Mouse (Mus musculus): ENCODE measurements around the gene Slc27a2. TPM values are rescaled to one million over a fixed set of nuclear protein-coding genes. Genes with fewer than 3 reads are reported as not detected.
A peak's percentile ranks its signal among the peaks of the same experiment; 100 is the strongest.

Slc27a2 gene
- polyA plus RNA-seq, 1 experiment from 2014 or later, result 1.3 TPM

- no peak overlapping the region for H3K4me3 ChIP-seq
- 0 out of 2 replicates have a peak, but pooled peaks cover 4% of the 10 kb centered on the region for H3K4me1 ChIP-seq
- no peak overlapping the region for H3K27ac ChIP-seq
- no peak overlapping the region for H3K9ac ChIP-seq
- H3K4me2 ChIP-seq, result no peak overlapping the region
- no peaks in the 10 kb centered on the region for H3K36me3 ChIP-seq
- no peaks in the 10 kb centered on the region for H3K9me3 ChIP-seq
- no peaks in the 10 kb centered on the region for H3K27me3 ChIP-seq
- ATAC-seq (ENCODE audit: borderline replicate concordance, extremely low read depth, low FRiP score, low TSS enrichment), result 0 out of 2 replicates have a peak, but pooled peaks have one; percentile 31
- WGBS, result 45% methylated on average over 17 of the region's 17 CpGs
Measured at GRCm38 (mm10) chr2:126563411-126564105, 11.4 kb downstream of the Slc27a2 start.

- Histone ChIP-seq H3K9me3 (peaks cover 7% of the 10 kb centered on the region; the same call in 1 of the 2 replicates), H3K27me3 (no peaks in the 10 kb centered on the region), H3K9ac (no peak overlapping the region), H3K4me2 (no peak overlapping the region), H3K4me3 (no peak overlapping the region), H3K4me1 (no peaks in the 10 kb centered on the region), H3K36me3 (no peaks in the 10 kb centered on the region), H3K27ac (no peak overlapping the region)
- no peak for ATAC-seq (ENCODE audit: borderline replicate concordance, extremely low read depth, low FRiP score, low TSS enrichment)
- WGBS, result 64% methylated on average over 1 of the region's 1 CpGs
Measured at GRCm38 (mm10) chr2:126572163-126572562, 20.0 kb downstream of the Slc27a2 start.

GRCm38 (mm10) chr2:126572747-126573146 lies 20.5 kb downstream of the Slc27a2 start:
- Histone ChIP-seq H3K4me3 (no peak overlapping the region), H3K27me3 (no peaks in the 10 kb centered on the region), H3K36me3 (no peaks in the 10 kb centered on the region), H3K4me2 (no peak overlapping the region), H3K9me3 (peaks cover 7% of the 10 kb centered on the region; the same call in 1 of the 2 replicates), H3K27ac (no peak overlapping the region), H3K4me1 (no peaks in the 10 kb centered on the region), H3K9ac (no peak overlapping the region)
- no peak for ATAC-seq (ENCODE audit: borderline replicate concordance, extremely low read depth, low FRiP score, low TSS enrichment)
- WGBS, result 59% methylated on average over 4 of the region's 4 CpGs

- peaks cover 7% of the 10 kb centered on the region; the same call in 1 of the 2 replicates for H3K9me3 ChIP-seq
- no peak overlapping the region for H3K9ac ChIP-seq
- no peaks in the 10 kb centered on the region for H3K36me3 ChIP-seq
- H3K27ac ChIP-seq, result no peak overlapping the region
- no peaks in the 10 kb centered on the region for H3K4me1 ChIP-seq
- H3K4me3 ChIP-seq, result no peak overlapping the region
- no peaks in the 10 kb centered on the region for H3K27me3 ChIP-seq
- no peak overlapping the region for H3K4me2 ChIP-seq
- 74% methylated on average over 11 of the region's 11 CpGs for WGBS
- ATAC-seq (ENCODE audit: borderline replicate concordance, extremely low read depth, low FRiP score, low TSS enrichment), result no peak
Measured at GRCm38 (mm10) chr2:126575391-126576176, 23.4 kb downstream of the Slc27a2 start.

- Histone ChIP-seq H3K9ac (no peak overlapping the region), H3K9me3 (no peaks in the 10 kb centered on the region), H3K27me3 (no peaks in the 10 kb centered on the region), H3K4me2 (no peak overlapping the region), H3K4me3 (no peak overlapping the region), H3K27ac (no peak overlapping the region), H3K4me1 (no peaks in the 10 kb centered on the region), H3K36me3 (no peaks in the 10 kb centered on the region)
- 79% methylated on average over 5 of the region's 5 CpGs for WGBS
- ATAC-seq (ENCODE audit: borderline replicate concordance, extremely low read depth, low FRiP score, low TSS enrichment), result no peak
Measured at GRCm38 (mm10) chr2:126577362-126577761, 25.2 kb downstream of the Slc27a2 start.

- no peaks in the 10 kb centered on the region for H3K27me3 ChIP-seq
- H3K4me2 ChIP-seq, result no peak overlapping the region
- ATAC-seq (ENCODE audit: borderline replicate concordance, extremely low read depth, low FRiP score, low TSS enrichment), result no peak
- no peak overlapping the region for H3K4me3 ChIP-seq
- WGBS, result 80% methylated on average over 1 of the region's 1 CpGs
- H3K36me3 ChIP-seq, result no peaks in the 10 kb centered on the region
- no peak overlapping the region for H3K9ac ChIP-seq
- no peaks in the 10 kb centered on the region for H3K9me3 ChIP-seq
- H3K27ac ChIP-seq, result no peak overlapping the region
- no peaks in the 10 kb centered on the region for H3K4me1 ChIP-seq
Measured at GRCm38 (mm10) chr2:126579282-126579681, 27.1 kb downstream of the Slc27a2 start.

- WGBS, result 67% methylated on average over 6 of the region's 6 CpGs
- no peaks in the 10 kb centered on the region for H3K9me3 ChIP-seq
- no peak overlapping the region for H3K4me2 ChIP-seq
- no peak overlapping the region for H3K27ac ChIP-seq
- H3K4me3 ChIP-seq, result no peak overlapping the region
- H3K36me3 ChIP-seq, result no peaks in the 10 kb centered on the region
- H3K27me3 ChIP-seq, result no peaks in the 10 kb centered on the region
- ATAC-seq (ENCODE audit: borderline replicate concordance, extremely low read depth, low FRiP score, low TSS enrichment), result no peak
- H3K4me1 ChIP-seq, result no peaks in the 10 kb centered on the region
- H3K9ac ChIP-seq, result no peak overlapping the region
Measured at GRCm38 (mm10) chr2:126583960-126584359, 31.8 kb downstream of the Slc27a2 start.

DNA sequence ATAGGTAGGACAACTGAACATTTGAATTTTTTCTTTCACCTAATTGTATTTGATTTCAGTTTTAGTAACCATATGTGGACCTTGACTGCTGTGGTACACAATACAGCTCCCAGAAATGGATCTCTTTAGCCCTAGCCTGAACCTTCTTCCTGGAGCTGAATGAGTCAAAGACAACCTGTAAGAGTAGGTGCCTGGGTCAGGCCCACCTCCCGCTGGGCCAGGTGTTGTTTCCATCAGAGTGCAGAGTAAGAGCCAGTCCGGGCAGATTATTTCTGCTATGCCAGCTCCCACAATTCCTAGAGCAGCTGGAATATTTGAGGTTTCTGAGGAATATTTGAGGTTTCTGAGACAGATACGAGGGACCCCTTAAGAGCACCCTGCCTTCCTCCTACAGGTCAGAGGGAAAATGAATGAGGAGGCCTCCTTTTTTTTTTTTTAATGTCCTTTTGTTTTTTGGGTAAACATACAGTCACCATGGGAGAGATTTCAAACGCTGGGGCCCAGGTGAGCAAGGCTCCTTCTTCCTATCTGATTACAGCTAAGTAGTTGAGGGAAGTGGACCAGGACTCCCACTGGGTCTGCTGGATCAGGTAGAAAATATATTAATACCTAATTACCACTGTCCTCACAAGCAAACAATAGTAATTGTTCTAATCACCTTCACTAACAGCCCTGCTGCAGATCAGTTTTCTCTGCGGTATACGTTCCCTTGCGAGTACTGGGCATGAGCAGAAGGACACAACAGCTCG lies 32.6 kb downstream of the Slc27a2 start:
- Histone ChIP-seq H3K27me3 (no peaks in the 10 kb centered on the region), H3K27ac (no peak overlapping the region), H3K9me3 (no peaks in the 10 kb centered on the region), H3K4me2 (no peak overlapping the region), H3K9ac (no peak overlapping the region), H3K4me3 (no peak overlapping the region), H3K4me1 (no peaks in the 10 kb centered on the region), H3K36me3 (no peaks in the 10 kb centered on the region)
- WGBS, result 75% methylated on average over 8 of the region's 8 CpGs
- no peak for ATAC-seq (ENCODE audit: borderline replicate concordance, extremely low read depth, low FRiP score, low TSS enrichment)

DNA sequence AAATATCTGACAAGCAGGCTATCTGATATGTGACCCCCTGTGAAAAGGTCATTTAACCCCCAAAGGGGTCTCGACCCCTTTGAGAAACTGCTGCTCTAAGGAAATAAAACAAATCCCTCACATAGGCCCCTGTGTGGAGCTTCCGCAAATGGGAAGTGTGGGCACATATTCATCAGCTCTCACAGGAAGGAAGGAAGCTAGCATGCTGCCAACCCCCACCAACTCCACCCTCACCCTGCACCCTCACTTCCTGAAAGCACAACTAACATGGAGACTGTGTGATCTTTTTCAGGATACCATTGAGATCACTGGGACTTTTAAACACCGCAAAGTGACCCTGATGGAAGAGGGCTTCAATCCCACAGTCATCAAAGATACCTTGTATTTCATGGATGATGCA lies 35.3 kb downstream of the Slc27a2 start:
- H3K27ac ChIP-seq, result no peak overlapping the region
- H3K4me3 ChIP-seq, result no peak overlapping the region
- no peak overlapping the region for H3K4me2 ChIP-seq
- 77% methylated on average over 3 of the region's 3 CpGs for WGBS
- no peaks in the 10 kb centered on the region for H3K9me3 ChIP-seq
- no peaks in the 10 kb centered on the region for H3K27me3 ChIP-seq
- H3K9ac ChIP-seq, result no peak overlapping the region
- H3K36me3 ChIP-seq, result no peaks in the 10 kb centered on the region
- no peaks in the 10 kb centered on the region for H3K4me1 ChIP-seq
- no peak for ATAC-seq (ENCODE audit: borderline replicate concordance, extremely low read depth, low FRiP score, low TSS enrichment)

DNA sequence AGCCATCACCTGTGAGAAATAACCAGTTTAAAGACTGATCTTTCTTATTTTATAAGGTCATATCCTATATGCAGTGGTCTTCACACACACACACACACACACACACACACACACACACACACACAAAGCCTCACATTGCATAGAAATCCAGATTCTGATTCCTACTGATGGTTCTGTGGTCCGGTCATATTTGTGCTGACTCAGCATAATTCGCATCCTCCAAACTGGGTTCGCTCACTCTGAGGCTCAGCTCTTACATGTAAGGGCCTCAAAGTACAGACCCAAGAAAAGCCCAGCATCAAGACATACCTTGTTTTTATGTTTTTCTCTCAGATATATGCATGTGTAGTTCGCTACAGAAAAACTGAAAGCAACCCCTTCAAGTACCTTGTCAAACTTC lies 39.1 kb downstream of the Slc27a2 start:
- no peak for ATAC-seq (ENCODE audit: borderline replicate concordance, extremely low read depth, low FRiP score, low TSS enrichment)
- 88% methylated on average over 4 of the region's 4 CpGs for WGBS

GRCm38 (mm10) chr2:126593831-126594610 lies 41.8 kb downstream of the Slc27a2 start:
- H3K36me3 ChIP-seq, result no peaks in the 10 kb centered on the region
- ATAC-seq (ENCODE audit: borderline replicate concordance, extremely low read depth, low FRiP score, low TSS enrichment), result no peak
- H3K4me3 ChIP-seq, result peak overlapping the region; percentile 32
- WGBS, result 26% methylated on average over 26 of the region's 26 CpGs
- no peaks in the 10 kb centered on the region for H3K9me3 ChIP-seq
- no peaks in the 10 kb centered on the region for H3K4me1 ChIP-seq
- peak overlapping the region; percentile 43 for H3K9ac ChIP-seq
- no peaks in the 10 kb centered on the region for H3K27me3 ChIP-seq
- H3K4me2 ChIP-seq, result peak overlapping the region; percentile 70
- H3K27ac ChIP-seq, result no peak overlapping the region

More for the DNA sequence above, 39.1 kb downstream of the Slc27a2 start:
- Histone ChIP-seq H3K27me3 (no peaks in the 10 kb centered on the region), H3K4me2 (no peak overlapping the region), H3K9ac (no peak overlapping the region), H3K27ac (no peak overlapping the region), H3K4me1 (no peaks in the 10 kb centered on the region), H3K9me3 (no peaks in the 10 kb centered on the region), H3K36me3 (no peaks in the 10 kb centered on the region), H3K4me3 (no peak overlapping the region)
